Mouse (Mus musculus): ENCODE results near the gene Tmbim4.
A peak's percentile ranks its signal among the peaks of the same experiment; 100 is the strongest.

Gene Tmbim4

GRCm38 (mm10) chr10:120201131-120201921 lies at the start of gene Tmbim4:
Gene Tmbim4 (plus strand): TSS chr10:120201590.
- DNase-seq: peak; percentile 81

DNA sequence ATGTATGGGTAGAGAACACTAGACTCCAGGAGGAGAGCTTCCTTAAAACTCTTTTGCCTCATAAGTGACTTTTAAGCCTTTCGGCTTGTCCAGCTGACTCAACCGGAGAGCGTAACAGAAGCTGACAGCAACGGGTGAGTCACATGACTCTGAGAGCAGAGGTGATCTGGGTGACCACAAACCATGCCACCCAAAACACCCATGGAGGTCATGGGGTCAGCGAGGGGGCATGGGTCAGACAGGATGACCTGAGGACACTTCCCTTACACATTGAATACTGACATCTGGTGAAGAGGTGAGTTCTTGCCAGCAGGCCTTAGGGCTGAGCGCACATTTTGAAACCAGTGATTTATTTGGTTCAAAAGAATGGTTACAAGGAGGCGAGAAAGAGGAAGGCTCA lies 49.7 kb upstream of the Tmbim4 start:
- no peak for DNase-seq

DNA sequence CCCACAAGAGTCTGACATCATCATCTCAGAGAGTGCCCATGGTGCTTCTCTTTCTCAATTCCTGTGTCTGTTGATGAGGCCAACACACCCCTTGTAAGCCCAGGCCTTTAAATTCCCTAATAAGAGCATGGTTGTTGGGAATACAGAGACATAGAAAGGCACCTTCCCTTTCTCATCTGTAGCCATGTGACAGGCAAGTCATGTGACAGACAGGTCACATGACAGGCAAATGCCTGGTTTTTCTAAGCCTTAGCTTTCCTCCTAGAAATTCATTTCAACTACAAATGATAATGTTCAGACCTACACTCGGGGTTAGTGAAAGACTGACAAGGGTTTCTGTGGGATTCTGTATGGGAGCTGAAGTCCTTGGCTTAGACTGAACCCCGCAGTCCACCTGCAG lies 47.5 kb upstream of the Tmbim4 start:
- DNase-seq: no peak

DNA sequence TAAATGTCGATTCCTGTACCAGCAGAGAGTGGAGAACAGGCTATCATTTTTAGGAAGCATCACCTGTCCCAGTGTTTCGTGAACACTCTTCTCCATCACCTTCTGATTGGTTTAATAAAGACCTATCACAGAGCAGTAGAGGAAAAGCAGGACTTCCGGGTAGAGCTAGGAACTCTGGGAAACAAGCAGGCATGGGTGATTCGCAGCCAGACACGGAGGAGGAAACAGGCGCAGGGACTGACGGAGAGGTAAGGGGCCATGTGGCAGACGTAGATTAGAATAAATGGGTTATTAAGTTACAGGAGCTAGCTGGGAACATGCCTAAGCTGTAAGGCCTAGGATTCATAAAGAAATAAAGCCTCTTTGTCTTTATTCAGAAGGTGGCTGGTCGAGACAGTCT lies 40.9 kb upstream of the Tmbim4 start:
- no peak for DNase-seq

DNA sequence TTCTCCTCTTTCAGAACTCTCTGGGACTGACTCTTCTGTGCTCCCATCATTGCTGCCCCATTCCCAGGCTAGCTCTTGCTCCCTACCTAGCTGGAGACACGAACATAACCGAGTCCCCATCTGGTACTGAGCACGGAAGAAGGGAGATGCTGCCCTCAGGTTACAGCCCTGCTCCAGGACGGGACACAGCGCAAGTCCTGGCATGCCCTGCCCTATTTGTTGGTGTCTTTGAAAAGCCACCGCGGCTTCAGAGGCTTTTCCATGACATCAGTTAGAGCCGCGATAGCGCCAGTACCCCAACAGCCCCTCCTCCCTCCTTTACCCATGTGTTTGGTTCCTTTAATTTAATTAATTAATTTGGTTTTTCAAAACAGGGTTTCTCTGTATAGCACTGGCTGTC lies 38.5 kb upstream of the Tmbim4 start:
- DNase-seq: no peak

DNA sequence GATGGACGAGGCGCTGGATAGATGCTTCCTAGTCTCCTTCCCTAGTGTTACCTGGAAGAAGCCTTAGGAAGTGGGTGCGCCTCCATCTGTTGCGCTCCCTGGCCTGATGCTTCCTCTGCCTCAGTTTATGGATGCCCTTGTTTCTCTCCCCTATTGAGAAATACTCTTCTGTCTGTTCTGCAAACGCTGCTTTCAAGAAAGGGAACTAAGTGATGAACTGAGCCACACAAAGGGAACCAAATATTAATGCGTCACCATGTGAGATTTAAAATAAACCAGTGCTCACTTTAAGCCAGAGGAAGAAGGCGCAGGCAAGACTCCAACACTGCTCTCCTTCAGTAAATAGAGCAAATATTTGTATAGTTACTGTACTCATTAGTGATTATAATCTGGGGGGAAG lies 37.9 kb upstream of the Tmbim4 start:
- DNase-seq: no peak

DNA sequence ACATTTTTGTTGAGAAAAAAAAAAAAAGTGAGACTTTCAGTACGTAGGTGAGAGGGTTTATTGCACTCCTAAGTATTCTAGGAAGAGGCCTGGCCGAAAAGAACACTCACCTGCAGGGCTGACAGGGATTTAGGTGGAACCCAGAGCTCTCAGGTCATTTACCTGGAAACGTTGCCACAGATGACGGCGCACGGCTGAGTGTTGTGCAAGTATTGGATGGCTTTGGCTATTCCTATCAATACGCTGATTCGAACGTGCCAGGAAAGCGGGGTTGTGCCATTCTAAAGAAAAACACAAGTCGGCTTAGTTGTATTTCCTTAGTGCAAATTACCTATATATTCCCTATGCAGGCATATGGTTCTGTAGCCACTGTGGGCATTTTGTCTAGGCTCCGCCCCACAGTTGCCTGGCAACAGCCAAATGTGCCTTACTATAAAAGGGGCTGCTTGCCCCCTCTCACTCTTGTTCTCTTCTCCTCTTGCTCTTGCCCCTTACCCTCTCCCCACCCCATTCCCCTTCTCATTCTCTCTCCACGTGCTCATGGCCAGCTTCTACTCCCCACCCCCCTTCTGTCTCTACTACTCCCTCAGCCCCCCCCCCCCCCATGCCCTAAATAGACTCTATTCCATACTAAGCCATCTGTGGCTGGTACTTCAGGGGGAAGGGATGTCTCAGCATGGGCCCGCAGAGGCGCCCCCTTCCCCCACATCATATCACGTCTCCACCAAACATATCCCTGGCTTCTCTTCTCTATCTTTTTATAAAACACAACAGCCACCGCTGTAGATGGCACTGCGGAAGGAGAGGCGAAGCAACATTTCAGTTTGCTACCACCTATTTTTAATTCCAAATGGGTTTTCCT lies 36.2 kb upstream of the Tmbim4 start:
- DNase-seq: no peak

- DNase-seq: no peak
Measured at GRCm38 (mm10) chr10:120165793-120166503, 35.4 kb upstream of the Tmbim4 start.

DNA sequence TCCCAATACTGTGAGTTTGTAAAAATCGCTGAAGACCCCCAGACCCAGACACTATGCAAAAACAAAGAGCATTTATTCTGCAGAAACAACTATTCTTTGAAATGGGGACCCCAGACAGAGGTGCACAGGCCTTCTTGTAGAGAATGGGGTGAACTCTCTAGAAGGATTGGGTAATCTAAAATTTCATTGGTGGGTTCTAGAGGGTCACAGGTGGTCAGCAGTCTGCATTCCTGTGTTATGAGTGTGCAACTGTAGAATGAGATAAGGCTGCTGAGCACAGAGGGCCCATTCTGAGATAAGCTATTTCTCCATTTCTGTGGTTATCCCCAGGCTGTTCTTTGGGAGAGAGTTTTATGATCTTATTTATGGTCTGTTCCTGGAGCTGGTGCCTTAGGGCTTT lies 33.3 kb upstream of the Tmbim4 start:
- no peak for DNase-seq

GRCm38 (mm10) chr10:120169064-120169463 lies 32.3 kb upstream of the Tmbim4 start:
- no peak for DNase-seq

GRCm38 (mm10) chr10:120169841-120170240 lies 31.5 kb upstream of the Tmbim4 start:
- DNase-seq: no peak

GRCm38 (mm10) chr10:120170277-120170676 lies 31.1 kb upstream of the Tmbim4 start:
- DNase-seq: no peak

DNA sequence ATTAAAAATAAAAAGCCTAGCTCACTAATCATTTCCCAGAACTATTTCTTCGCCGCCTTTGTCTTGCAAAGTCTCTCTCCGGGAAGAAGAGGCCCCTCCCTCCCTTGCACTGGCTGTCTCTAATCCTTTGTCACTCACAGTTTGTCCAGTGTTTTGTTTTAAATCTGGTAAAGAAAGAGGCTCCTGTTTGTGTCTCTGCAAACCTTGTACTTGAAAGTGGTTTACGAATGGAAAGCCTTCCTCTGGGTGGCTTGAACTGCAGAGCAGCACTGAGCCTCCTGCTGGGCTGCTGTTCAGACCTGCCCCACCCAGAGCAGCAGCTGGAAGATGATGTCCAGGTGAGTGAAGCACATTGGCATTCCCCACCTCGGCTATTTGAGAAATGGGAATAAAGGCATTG lies 30.1 kb upstream of the Tmbim4 start:
- no peak for DNase-seq

- no peak for DNase-seq
Measured at GRCm38 (mm10) chr10:120174192-120174705, 27.1 kb upstream of the Tmbim4 start.

DNA sequence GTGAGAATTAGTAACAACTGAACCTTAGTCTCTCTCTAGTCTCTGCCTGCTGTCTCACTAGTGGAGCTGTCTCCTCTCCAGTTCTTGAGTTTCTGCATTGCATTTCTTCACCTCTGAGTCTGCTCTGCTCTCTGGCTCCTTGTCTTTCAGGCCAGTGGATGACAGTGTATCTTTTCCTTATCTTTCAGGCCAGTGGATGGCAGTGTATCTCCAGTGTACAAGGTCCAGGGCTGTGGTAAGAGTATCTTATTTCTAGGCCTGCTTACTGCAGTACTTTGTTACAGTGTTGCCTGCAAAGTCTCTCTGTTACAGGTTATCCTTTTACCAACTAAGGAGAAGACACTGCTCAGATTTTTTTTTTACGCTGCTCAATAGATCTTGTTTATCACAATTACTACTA lies 18.5 kb upstream of the Tmbim4 start:
- DNase-seq: peak; percentile 40

DNA sequence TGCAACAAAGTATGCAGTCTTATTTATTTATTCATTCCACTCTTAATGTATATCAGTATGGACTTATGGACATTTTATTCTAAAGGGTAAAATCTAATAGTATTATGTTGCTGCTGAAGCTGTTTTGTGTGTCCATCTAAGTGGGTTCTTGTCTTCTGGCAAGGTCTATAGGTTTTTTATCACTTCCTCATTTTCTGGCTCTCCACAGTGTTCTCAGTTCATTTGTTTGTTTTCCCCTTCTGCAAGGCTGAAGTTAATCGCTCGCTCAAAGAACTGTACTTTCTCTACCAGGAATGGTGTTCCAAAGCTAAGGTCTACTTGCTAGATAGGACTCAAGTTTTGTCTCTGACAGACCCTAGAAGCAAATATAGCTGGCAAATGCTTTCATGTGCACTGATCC lies 18.0 kb upstream of the Tmbim4 start:
- DNase-seq: no peak

DNA sequence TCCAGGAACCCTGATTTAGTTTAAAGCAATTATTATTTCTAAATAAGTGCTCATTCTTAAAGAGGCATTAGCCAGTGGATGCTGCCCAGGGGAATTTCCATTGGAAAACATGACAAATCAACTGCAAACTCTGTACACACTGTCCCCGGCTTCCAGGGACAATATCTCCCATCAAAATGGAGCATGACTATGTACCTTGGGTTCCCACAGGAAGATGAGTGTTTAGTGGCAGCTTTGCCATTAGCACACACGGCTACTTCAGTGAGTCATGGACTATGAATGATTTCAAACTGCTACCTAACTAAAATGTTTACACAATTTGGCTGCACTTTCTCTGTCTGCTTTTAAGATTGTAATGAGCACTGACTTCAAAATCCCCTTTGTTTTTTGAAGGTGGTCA lies 12.9 kb upstream of the Tmbim4 start:
- DNase-seq: no peak

- no peak for DNase-seq
Measured at GRCm38 (mm10) chr10:120189276-120189675, 12.1 kb upstream of the Tmbim4 start.

GRCm38 (mm10) chr10:120189782-120190181 lies 11.6 kb upstream of the Tmbim4 start:
- DNase-seq: no peak

- no peak for DNase-seq
Measured at GRCm38 (mm10) chr10:120191165-120191564, 10.2 kb upstream of the Tmbim4 start.

GRCm38 (mm10) chr10:120192278-120192677 lies 9.1 kb upstream of the Tmbim4 start:
- DNase-seq: no peak

GRCm38 (mm10) chr10:120193255-120193654 lies 8.1 kb upstream of the Tmbim4 start:
- no peak for DNase-seq
